Mouse (Mus musculus) brain, embryonic 14.5 days (tissue): ENCODE data around the gene Ltbp2.

Source experiments
- CTCF ChIP-seq: fragments of 200-500 bp; IDR thresholded peaks from 2 replicates; pipeline ENCODE4 v1.5.1; 2012; ENCODE audit warnings: inconsistent platforms, mild to moderate bottlenecking, moderate library complexity, borderline replicate concordance; ENCODE audit not compliant: insufficient read depth, insufficient read length; ENCODE audit errors: extremely low read depth
- POLR2A ChIP-seq: fragments of 200-500 bp; IDR thresholded peaks from 2 replicates; pipeline ENCODE4 v1.6.1; 2012; ENCODE audit warnings: mild to moderate bottlenecking, inconsistent platforms, borderline replicate concordance; ENCODE audit not compliant: poor library complexity, insufficient read depth, insufficient read length, severe bottlenecking; ENCODE audit errors: extremely low read depth

- no peak for TF ChIP-seq CTCF
- TF ChIP-seq POLR2A, result no peak
Measured at GRCm38 (mm10) chr12:84884423-84885076, 8.2 kb upstream of the Ltbp2 start.
